Mouse (Mus musculus) G1E (cell line): ENCODE measurements around the gene Nudt16. TPM values are rescaled to one million over a fixed set of nuclear protein-coding genes. Genes with fewer than 3 reads are reported as not detected.
"Not testable (repeated sequence)": the region's sequence is repeated elsewhere in the genome, so short reads cannot be mapped to it uniquely, and the experiment has no call there.

Experiments used
- ATAC-seq: 2 replicates; pipeline ENCODE4 v1.8.0; 2016; ENCODE audit warnings: mild to moderate bottlenecking; ENCODE audit not compliant: insufficient number of reproducible peaks, poor library complexity, low FRiP score, severe bottlenecking; ENCODE audit errors: extremely low read depth
- DNase-seq: peaks from one replicate; pipeline ENCODE4 v3.0.0; 2012; ENCODE audit warnings: low spot score
- H3K27me3 ChIP-seq: 2 replicates; pipeline ENCODE4 v1.6.1; 2012; ENCODE audit warnings: mild to moderate bottlenecking, low read length, inconsistent platforms; ENCODE audit not compliant: insufficient read depth
- H3K36me3 ChIP-seq: replicated peaks from 2 replicates; pipeline ENCODE3; 2012; ENCODE audit warnings: mild to moderate bottlenecking, inconsistent platforms
- H3K4me1 ChIP-seq: 2 replicates; pipeline ENCODE4 v1.6.1; 2012; ENCODE audit warnings: low read depth, low read length, inconsistent platforms, mixed read lengths; ENCODE audit not compliant: insufficient read depth
- H3K4me3 ChIP-seq: 2 replicates; pipeline ENCODE4 v1.5.1; 2012; ENCODE audit warnings: low read depth, mild to moderate bottlenecking, inconsistent platforms, low read length, moderate library complexity, mixed read lengths
- H3K9me3 ChIP-seq: replicated peaks from 2 replicates; pipeline ENCODE4 v1.6.1; 2012; ENCODE audit warnings: inconsistent platforms
- CTCF ChIP-seq: IDR thresholded peaks from 2 replicates; pipeline ENCODE4 v1.5.1; 2012; ENCODE audit warnings: low read depth, low read length, inconsistent platforms, mixed read lengths
- GATA1 ChIP-seq: IDR thresholded peaks from 2 replicates; pipeline ENCODE4 v1.6.1; 2012; ENCODE audit warnings: borderline replicate concordance, low read length, inconsistent platforms, mixed read lengths
- GATA2 ChIP-seq: IDR thresholded peaks from 2 replicates; pipeline ENCODE4 v1.6.1; 2012; ENCODE audit warnings: low read depth, low read length, inconsistent platforms, borderline replicate concordance
- POLR2AphosphoS5 ChIP-seq: IDR thresholded peaks from 2 replicates; pipeline ENCODE4 v1.6.1; 2012; ENCODE audit warnings: low read depth, low read length, inconsistent platforms; ENCODE audit not compliant: insufficient replicate concordance
- TAL1 ChIP-seq: conservative IDR thresholded peaks from 2 replicates; pipeline ENCODE4 v1.6.1; 2012; ENCODE audit warnings: low read depth, low read length, inconsistent platforms, mixed read lengths
- polyA plus RNA-seq: library from polyadenylated mRNA; stranded (reverse); fragments of >175 nt; gene quantifications from 2 replicates; pipeline ENCODE4 v1.2.3, GENCODE M21; 2012
- total RNA-seq, 2 experiments: library from RNA; stranded (forward) in 1 of 2; stranded (reverse) in 1 of 2; fragments of 200-1000 nt in 1 of 2; fragments of >200 nt in 1 of 2; fragmentation: Nextera tagmentation in 1 of 2; gene quantifications; 2 replicates each; pipeline ENCODE4 v1.2.3; 2014 to 2017

Nudt16 gene
- total RNA-seq (2014; fragmentation: Nextera tagmentation), result 5.0 and 12.2 TPM in 2 replicates
- 10.8 and 11.2 TPM in 2 replicates for total RNA-seq (2017)
- 9.9 and 12.6 TPM in 2 replicates for polyA plus RNA-seq

DNA sequence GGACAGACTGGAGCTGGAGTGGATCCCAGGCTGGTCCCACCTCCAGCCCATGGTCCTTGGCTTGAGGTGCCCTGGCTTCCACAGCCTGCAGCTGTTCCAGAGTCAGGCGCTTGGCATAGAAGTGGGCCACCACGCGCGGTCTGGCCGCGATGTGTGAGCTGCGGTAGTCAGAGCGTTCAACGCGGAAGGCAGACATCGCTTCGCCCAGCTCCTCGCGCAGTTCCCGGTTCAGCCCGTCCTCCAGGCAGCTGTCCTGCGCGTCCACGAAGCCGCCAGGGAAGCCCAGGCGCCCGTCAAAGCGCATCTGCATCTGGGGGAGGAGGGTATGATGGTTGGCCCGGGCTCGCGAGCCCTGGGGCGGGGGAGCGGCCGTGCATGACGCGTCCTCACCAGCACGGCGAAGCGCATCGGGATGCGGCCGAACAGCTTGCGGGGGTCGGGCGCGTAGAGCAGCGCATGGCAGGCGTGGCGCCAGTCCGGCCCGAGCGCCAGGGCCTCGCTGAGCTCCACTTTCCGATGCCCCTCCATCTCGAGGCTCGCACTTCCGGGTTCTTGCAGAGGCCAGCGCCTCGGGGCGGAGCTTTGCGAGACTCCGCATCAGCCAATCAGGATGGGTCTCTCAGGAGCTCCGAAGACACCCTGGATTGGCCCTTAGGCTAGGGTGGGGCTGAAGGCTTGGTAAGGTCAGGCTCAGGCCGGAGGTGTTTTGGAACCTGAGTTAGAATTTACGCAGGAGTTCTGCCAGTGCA is at the start of gene Nudt16:
Gene Nudt16 (minus strand): TSS at position 572 of the 749 bp plus-strand sequence.
- TF ChIP-seq POLR2AphosphoS5 (no peak), CTCF (no peak), GATA1 (no peak), GATA2 (no peak), TAL1 (no peak)
- ATAC-seq (peak; percentile 95), DNase-seq (peak; percentile 88)
- H3K9me3 ChIP-seq, result peaks cover 12% of the 10 kb centered on the region
- H3K4me3 ChIP-seq, result peak within 1 kb of the TSS; percentile 78
- peaks cover 16% of the 10 kb centered on the region for H3K4me1 ChIP-seq
- peaks cover 8% of the 10 kb centered on the region for H3K36me3 ChIP-seq
- H3K27me3 ChIP-seq, result no peaks in the 10 kb centered on the region

GRCm38 (mm10) chr9:105144992-105145391 is 13.4 kb upstream of the Nudt16 start, which contains the start of gene 1700080E11Rik:
TSS of gene 1700080E11Rik (minus strand) at chr9:105145092.
- DNase-seq (no peak), ATAC-seq (no peak)
- Histone ChIP-seq H3K4me3 (no peak within 1 kb of the TSS), H3K27me3 (no peaks in the 10 kb centered on the region), H3K9me3 (peaks cover 21% of the 10 kb centered on the region), H3K36me3 (no peaks in the 10 kb centered on the region), H3K4me1 (no peaks in the 10 kb centered on the region)
- TF ChIP-seq GATA2 (no peak), GATA1 (no peak), POLR2AphosphoS5 (no peak), TAL1 (no peak), CTCF (no peak)

- TF ChIP-seq CTCF (no peak), GATA2 (no peak), POLR2AphosphoS5 (no peak)
- ATAC-seq (no peak), DNase-seq (no peak)
- peaks cover 16% of the 10 kb centered on the region for H3K9me3 ChIP-seq
- H3K4me3 ChIP-seq, result no peak overlapping the region
- no peaks in the 10 kb centered on the region for H3K27me3 ChIP-seq
- H3K36me3 ChIP-seq, result no peaks in the 10 kb centered on the region
- H3K4me1 ChIP-seq, result no peaks in the 10 kb centered on the region
Measured at GRCm38 (mm10) chr9:105139204-105139603, 7.6 kb upstream of the Nudt16 start.

GRCm38 (mm10) chr9:105136404-105136803 is 4.8 kb upstream of the Nudt16 start:
- ATAC-seq, result no peak
- H3K36me3 ChIP-seq, result no peaks in the 10 kb centered on the region
- TF ChIP-seq CTCF (no peak), TAL1 (no peak), GATA2 (no peak), POLR2AphosphoS5 (no peak), GATA1 (no peak)
- H3K27me3 ChIP-seq, result no peaks in the 10 kb centered on the region
- H3K4me1 ChIP-seq, result peaks cover 3% of the 10 kb centered on the region; the same call in 1 of the 2 replicates
- no peak for DNase-seq
- H3K4me3 ChIP-seq, result no peak overlapping the region
- peaks cover 10% of the 10 kb centered on the region for H3K9me3 ChIP-seq

- no peak for ATAC-seq
Measured at GRCm38 (mm10) chr9:105134536-105134935, 2.9 kb upstream of the Nudt16 start.

DNA sequence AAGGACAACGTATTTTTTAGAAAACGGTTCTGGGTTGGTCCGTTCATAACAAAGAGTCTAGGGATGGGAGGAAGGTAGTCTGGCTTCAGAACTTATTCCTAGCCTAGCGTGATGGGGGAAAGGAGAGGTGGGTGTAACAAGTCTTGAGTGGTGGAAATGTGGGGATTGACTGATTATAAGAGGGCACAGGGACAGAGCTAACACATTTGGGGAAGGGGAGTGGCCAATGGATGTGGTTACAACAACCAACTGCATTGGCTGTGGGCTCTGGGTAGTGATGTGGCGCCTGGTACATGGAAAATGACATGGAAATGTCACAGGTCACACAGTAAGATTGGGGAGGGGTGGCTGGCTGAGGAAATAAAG is 361 bp upstream of the Nudt16 start:
- peak overlapping the region; percentile 78; the same call in 1 of the 2 replicates for H3K4me3 ChIP-seq
- H3K4me1 ChIP-seq, result peaks cover 16% of the 10 kb centered on the region
- H3K36me3 ChIP-seq, result peaks cover 5% of the 10 kb centered on the region
- no peak for TF ChIP-seq CTCF
- no peak for TF ChIP-seq TAL1
- no peak for TF ChIP-seq GATA2
- no peak for TF ChIP-seq GATA1
- TF ChIP-seq POLR2AphosphoS5, result no peak
- ATAC-seq, result peak; percentile 50
- H3K9me3 ChIP-seq, result peaks cover 12% of the 10 kb centered on the region
- peak; percentile 12 for DNase-seq
- no peaks in the 10 kb centered on the region for H3K27me3 ChIP-seq

More at GRCm38 (mm10) chr9:105134536-105134935, 2.9 kb upstream of the Nudt16 start:
- peaks cover 3% of the 10 kb centered on the region for H3K36me3 ChIP-seq
- peaks cover 16% of the 10 kb centered on the region for H3K4me1 ChIP-seq
- no peak for DNase-seq
- peaks cover 19% of the 10 kb centered on the region for H3K9me3 ChIP-seq
- no peak for TF ChIP-seq POLR2AphosphoS5
- TF ChIP-seq GATA1, result no peak
- TF ChIP-seq CTCF, result no peak
- no peak for TF ChIP-seq GATA2
- no peak for TF ChIP-seq TAL1
- H3K4me3 ChIP-seq, result no peak overlapping the region
- no peaks in the 10 kb centered on the region for H3K27me3 ChIP-seq

DNA sequence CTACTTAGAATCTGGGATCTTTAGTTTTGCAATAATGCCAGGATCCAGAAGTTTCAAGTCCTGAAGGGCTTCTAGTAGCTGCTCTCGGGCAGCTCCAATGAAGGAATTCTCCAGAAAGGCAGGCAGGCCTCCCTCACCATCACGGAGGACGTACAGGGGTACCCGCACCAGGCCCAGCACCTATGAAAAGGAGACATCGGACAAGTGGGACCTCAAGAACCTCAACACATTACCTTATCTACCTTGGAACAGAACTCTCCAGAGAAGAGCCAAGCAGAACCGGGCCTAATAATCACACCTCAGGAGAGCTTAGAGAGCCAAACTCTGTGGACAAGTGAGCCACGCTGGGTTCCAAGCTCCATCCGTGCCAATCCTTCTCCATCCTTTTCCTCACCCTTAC is 1.3 kb downstream of the Nudt16 start:
- no peak for TF ChIP-seq TAL1
- TF ChIP-seq GATA1, result no peak
- no peak for TF ChIP-seq POLR2AphosphoS5
- no peak for TF ChIP-seq GATA2
- no peak for TF ChIP-seq CTCF
- no peaks in the 10 kb centered on the region for H3K27me3 ChIP-seq
- ATAC-seq (no peak), DNase-seq (no peak)
- peak overlapping the region; percentile 45; the same call in 1 of the 2 replicates for H3K4me3 ChIP-seq
- peaks cover 13% of the 10 kb centered on the region for H3K9me3 ChIP-seq
- peaks cover 8% of the 10 kb centered on the region for H3K36me3 ChIP-seq
- peaks cover 16% of the 10 kb centered on the region for H3K4me1 ChIP-seq

DNA sequence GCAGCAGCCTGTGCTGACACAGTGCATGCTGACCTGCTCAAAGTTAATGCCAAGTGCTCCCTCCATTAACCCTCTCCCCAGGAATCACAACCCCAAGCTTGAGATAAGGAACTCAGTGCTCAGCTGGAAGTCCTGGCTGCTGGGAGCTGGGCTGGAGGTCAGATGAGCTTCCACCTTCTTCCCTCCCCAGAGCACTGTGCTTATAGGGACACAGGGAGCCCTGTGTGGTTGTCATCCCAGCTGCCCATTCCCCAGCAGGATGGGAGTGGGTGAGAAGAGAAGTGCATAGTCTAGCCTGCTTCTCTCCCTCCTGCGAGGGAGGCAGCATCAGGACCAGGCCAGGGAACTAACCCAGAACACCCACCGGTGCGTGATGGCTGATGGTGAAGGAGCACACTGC is 6.4 kb downstream of the Nudt16 start:
- H3K4me1 ChIP-seq, H3K27me3 ChIP-seq, DNase-seq, H3K4me3 ChIP-seq, H3K36me3 ChIP-seq, ATAC-seq, H3K9me3 ChIP-seq: not testable (repeated sequence)
